Mouse (Mus musculus) CH12.LX (cell line): ENCODE results near the gene Frs2. TPM values are rescaled to one million over a fixed set of nuclear protein-coding genes. Genes with fewer than 3 reads are reported as not detected.

Experiments
- DNase-seq: peaks from one replicate; pipeline ENCODE4 v3.0.0-alpha.2; 2013; ENCODE audit errors: extremely low read depth
- H3K27ac ChIP-seq: 2 replicates; pipeline ENCODE4 v1.5.1; 2012; ENCODE audit warnings: low read depth, mild to moderate bottlenecking, control low read depth, moderate library complexity; ENCODE audit not compliant: insufficient read depth
- H3K27me3 ChIP-seq: replicated peaks from 2 replicates; pipeline ENCODE3; 2012; ENCODE audit warnings: inconsistent platforms
- H3K36me3 ChIP-seq, 2 experiments: replicated peaks in 1 of 2; 2 replicates each; pipeline versions ENCODE3 to v1.6.1; 2012; ENCODE audit warnings: inconsistent platforms in 1 of 2, low read length in 1 of 2, mild to moderate bottlenecking in 1 of 2, mixed read lengths in 1 of 2, moderate library complexity in 1 of 2; ENCODE audit not compliant: control insufficient read depth in 1 of 2, insufficient read depth in 1 of 2
- H3K4me1 ChIP-seq, 2 experiments: 2 replicates each; pipeline ENCODE4 v1.6.1; 2012; ENCODE audit warnings: inconsistent platforms in 1 of 2, moderate library complexity in 1 of 2; ENCODE audit not compliant: insufficient read depth in 2 of 2, control insufficient read depth in 1 of 2
- H3K4me2 ChIP-seq: 2 replicates; pipeline ENCODE4 v1.6.1; 2012; ENCODE audit warnings: low read depth, mild to moderate bottlenecking, control low read depth; ENCODE audit not compliant: poor library complexity, insufficient read depth, severe bottlenecking
- H3K4me3 ChIP-seq, 3 experiments: fragments of 150-350 bp in 1 of 3; sonication (generic) in 1 of 3; replicated peaks in 1 of 3; 2 replicates each; pipeline versions ENCODE3 to v1.5.1; 2011 to 2012; ENCODE audit warnings: low read depth in 2 of 3, low read length in 2 of 3, mild to moderate bottlenecking in 2 of 3, moderate library complexity in 2 of 3, control low read depth in 1 of 3, improper control_type of control experiment in 1 of 3, inconsistent platforms in 1 of 3, mixed read lengths in 1 of 3; ENCODE audit not compliant: poor library complexity in 1 of 3
- H3K79me2 ChIP-seq: replicated peaks from 2 replicates; pipeline ENCODE4 v1.6.1; 2012; ENCODE audit warnings: mild to moderate bottlenecking, moderate library complexity; ENCODE audit not compliant: control insufficient read depth, poor library complexity, insufficient read depth, severe bottlenecking; ENCODE audit errors: extremely low read depth
- H3K9ac ChIP-seq: 2 replicates; pipeline ENCODE4 v1.6.1; 2012; ENCODE audit warnings: low read depth, mild to moderate bottlenecking, control low read depth, moderate library complexity; ENCODE audit not compliant: insufficient read depth
- H3K9me3 ChIP-seq: replicated peaks from 2 replicates; pipeline ENCODE3; 2012; ENCODE audit warnings: low read length, inconsistent platforms, mixed read lengths
- BHLHE40 ChIP-seq: IDR thresholded peaks from 2 replicates; pipeline ENCODE4 v1.6.1; 2011; ENCODE audit warnings: mild to moderate bottlenecking, low read depth, low read length, improper control_type of control experiment
- CHD2 ChIP-seq: IDR thresholded peaks from 2 replicates; pipeline ENCODE4 v1.6.1; 2011; ENCODE audit warnings: low read length, improper control_type of control experiment
- CTCF ChIP-seq, 2 experiments: IDR thresholded peaks in 1 of 2; conservative IDR thresholded peaks in 1 of 2; 2 replicates each; pipeline ENCODE4 v1.5.1; 2011 to 2012; ENCODE audit warnings: low read depth in 2 of 2, low read length in 2 of 2, improper control_type of control experiment in 1 of 2, inconsistent platforms in 1 of 2, mild to moderate bottlenecking in 1 of 2, moderate library complexity in 1 of 2
- E2F4 ChIP-seq: IDR thresholded peaks from 2 replicates; pipeline ENCODE4 v1.6.1; 2011; ENCODE audit warnings: low read depth, low read length, improper control_type of control experiment; ENCODE audit not compliant: insufficient replicate concordance
- RAD21 ChIP-seq: IDR thresholded peaks from 2 replicates; pipeline ENCODE4 v1.6.1; 2011; ENCODE audit warnings: low read depth, mild to moderate bottlenecking, low read length, improper control_type of control experiment, moderate library complexity
- USF2 ChIP-seq: conservative IDR thresholded peaks from 2 replicates; pipeline ENCODE4 v1.6.1; 2011; ENCODE audit warnings: low read depth, low read length, improper control_type of control experiment
- ZC3H11A ChIP-seq: IDR thresholded peaks from 2 replicates; pipeline ENCODE4 v1.6.1; 2012; ENCODE audit warnings: low read depth, mild to moderate bottlenecking, inconsistent platforms, low read length, improper control_type of control experiment
- ZKSCAN1 ChIP-seq: IDR thresholded peaks from 2 replicates; pipeline ENCODE4 v1.6.1; 2012; ENCODE audit warnings: low read depth, inconsistent platforms, low read length, improper control_type of control experiment, borderline replicate concordance
- dilution Hi-C: fragments of 300-500 bp; cut with MboI; formaldehyde crosslinking; loops from 2 replicates; pipeline ENCODE4 v1.14.3; 2020; ENCODE audit warnings: low sequenced_read_pairs; ENCODE audit not compliant: extremely low pct_unique_long_range_greater_than_20kb, extremely low pct_ligation_motif_present
- in situ Hi-C: fragments of 300-500 bp; cut with MboI; formaldehyde crosslinking; loops from 3 replicates; pipeline ENCODE4 v1.14.3; 2019; ENCODE audit warnings: low sequenced_read_pairs, low pct_ligation_motif_present, low pct_unique_long_range_greater_than_20kb, mixed read lengths
- polyA plus RNA-seq: library from polyadenylated mRNA; unstranded; fragments of >175 nt; gene quantifications from 2 replicates; pipeline ENCODE4 v1.2.1, GENCODE M21; 2012; ENCODE audit warnings: low read depth; ENCODE audit not compliant: insufficient read length
- total RNA-seq, 2 experiments: library from RNA; depleted of rRNA; stranded (reverse); fragments of 300-350 nt in 1 of 2; fragments of >200 nt in 1 of 2; gene quantifications; 2 replicates each; pipeline ENCODE4 v1.2.3; 2012 to 2014

Frs2 gene
- total and polyA plus RNA-seq, 3 experiments, result 4.3 to 10.4 (median 5.6) TPM

DNA sequence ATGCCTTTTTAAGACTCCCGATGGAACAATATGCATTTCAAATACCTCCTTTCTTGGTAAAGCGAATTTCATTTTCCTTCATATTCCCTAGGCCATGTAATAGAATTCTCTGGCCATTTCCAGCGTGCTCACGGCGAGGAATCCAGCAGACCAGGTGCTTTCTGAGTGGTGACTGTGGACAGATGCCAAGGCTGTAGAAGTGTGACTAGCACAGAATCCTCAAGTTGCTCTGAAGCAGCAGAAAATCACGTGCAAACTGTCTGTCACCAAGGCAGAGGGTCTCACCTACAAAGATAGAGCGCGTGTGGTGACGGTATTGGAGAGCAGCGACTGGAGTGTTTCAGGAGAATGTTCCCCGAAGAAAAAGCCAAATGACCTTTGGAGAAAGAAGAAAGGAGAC, 11.8 kb upstream of the Frs2 start:
- Histone ChIP-seq H3K27ac (no peak overlapping the region), H3K79me2 (no peaks in the 10 kb centered on the region), H3K4me3 (no peak overlapping the region), H3K4me1 (no peaks in the 10 kb centered on the region), H3K9ac (no peak overlapping the region), H3K9me3 (no peaks in the 10 kb centered on the region), H3K4me2 (no peak overlapping the region), H3K27me3 (no peaks in the 10 kb centered on the region), H3K36me3 (no peaks in the 10 kb centered on the region)
- no peak for DNase-seq
- in situ Hi-C loops (no loop called here), dilution Hi-C loops (no loop called here)
- no peak for TF ChIP-seq CHD2

GRCm38 (mm10) chr10:117152247-117152646, 3.9 kb upstream of the Frs2 start:
- dilution Hi-C loops (no loop called here), in situ Hi-C loops (no loop called here)
- Histone ChIP-seq H3K4me1 (peaks cover 0 to 11% of the 10 kb centered on the region in 2 experiments; a peak in 2 of 4 replicates), H3K4me2 (no peak overlapping the region), H3K9me3 (no peaks in the 10 kb centered on the region), H3K9ac (no peak overlapping the region), H3K36me3 (no peaks in the 10 kb centered on the region), H3K4me3 (no peak overlapping the region), H3K27ac (no peak overlapping the region), H3K79me2 (peaks cover 9% of the 10 kb centered on the region), H3K27me3 (peaks cover 10% of the 10 kb centered on the region)
- TF ChIP-seq E2F4, result no peak
- TF ChIP-seq ZKSCAN1, result no peak
- TF ChIP-seq ZC3H11A, result no peak
- TF ChIP-seq USF2, result no peak
- no peak for TF ChIP-seq RAD21
- no peak for DNase-seq

DNA sequence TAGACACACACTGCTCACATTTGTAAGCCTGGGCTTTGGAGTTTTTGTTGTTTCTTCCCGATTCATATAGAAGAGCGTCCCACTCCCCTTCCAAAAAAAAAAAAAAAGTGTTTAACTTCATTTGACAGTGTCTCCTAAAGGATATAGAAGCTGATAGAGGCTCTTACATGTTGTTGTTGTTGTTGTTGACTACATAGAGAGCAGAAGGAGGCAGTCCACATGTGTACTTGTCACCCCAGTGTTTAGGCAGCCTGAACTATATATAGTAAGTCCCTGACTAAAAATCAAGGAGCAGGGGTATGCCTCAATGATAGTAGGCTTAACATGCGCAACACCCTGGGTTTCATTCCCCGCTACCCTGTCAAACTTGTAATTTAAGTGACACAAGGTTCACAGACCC, 3.3 kb upstream of the Frs2 start:
- dilution Hi-C loops (no loop called here), in situ Hi-C loops (no loop called here)
- no peak overlapping the region for H3K4me3 ChIP-seq
- no peak for TF ChIP-seq BHLHE40
- no peak for TF ChIP-seq RAD21
- no peak for TF ChIP-seq CHD2
- TF ChIP-seq CTCF (conservative IDR thresholded peaks at IDR 0.05 in 1 of 2, IDR thresholded peaks at IDR 0.05 in 1 of 2; ENCODE audit: low read depth in 2 of 2, low read length in 2 of 2), result no peak
- no peaks in the 10 kb centered on the region for H3K9me3 ChIP-seq
- no peak overlapping the region for H3K9ac ChIP-seq
- no peak overlapping the region for H3K27ac ChIP-seq
- H3K27me3 ChIP-seq, result peaks cover 10% of the 10 kb centered on the region
- DNase-seq, result no peak
- no peaks in the 10 kb centered on the region for H3K36me3 ChIP-seq
- H3K4me1 ChIP-seq, result peaks cover 0 to 15% of the 10 kb centered on the region in 2 experiments; a peak in 2 of 4 replicates
- no peak overlapping the region for H3K4me2 ChIP-seq
- H3K79me2 ChIP-seq, result peaks cover 14% of the 10 kb centered on the region
